Mouse (Mus musculus): Measurements from ENCODE around the gene Cactin. TPM values are rescaled to one million over a fixed set of nuclear protein-coding genes. Genes with fewer than 3 reads are reported as not detected.

Gene Cactin
- total RNA-seq, 2 experiments from 2014 or later, result 15.6 to 17.8 TPM

DNA sequence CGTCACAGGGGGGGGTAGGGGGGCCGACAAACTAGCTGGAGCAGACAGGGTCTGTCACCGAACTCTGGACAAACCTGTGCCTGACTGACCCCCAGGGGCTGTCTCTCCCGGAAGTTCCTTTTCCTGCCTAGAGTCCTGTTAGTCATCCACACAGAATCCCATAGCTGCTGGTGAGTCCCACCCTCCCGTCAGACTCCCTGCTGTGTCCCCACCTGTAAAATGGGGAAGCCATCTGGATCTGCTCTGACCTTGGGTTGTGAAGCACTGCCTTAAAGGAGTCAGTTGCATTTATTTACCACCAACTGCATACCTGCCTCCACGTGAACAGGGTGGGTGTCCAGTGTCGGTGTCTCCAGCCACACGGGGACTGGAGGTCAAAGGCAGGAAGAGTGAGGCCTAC lies 26.5 kb upstream of the Cactin start:
- intact Hi-C loops (cut with DNase I), result no loop called here

DNA sequence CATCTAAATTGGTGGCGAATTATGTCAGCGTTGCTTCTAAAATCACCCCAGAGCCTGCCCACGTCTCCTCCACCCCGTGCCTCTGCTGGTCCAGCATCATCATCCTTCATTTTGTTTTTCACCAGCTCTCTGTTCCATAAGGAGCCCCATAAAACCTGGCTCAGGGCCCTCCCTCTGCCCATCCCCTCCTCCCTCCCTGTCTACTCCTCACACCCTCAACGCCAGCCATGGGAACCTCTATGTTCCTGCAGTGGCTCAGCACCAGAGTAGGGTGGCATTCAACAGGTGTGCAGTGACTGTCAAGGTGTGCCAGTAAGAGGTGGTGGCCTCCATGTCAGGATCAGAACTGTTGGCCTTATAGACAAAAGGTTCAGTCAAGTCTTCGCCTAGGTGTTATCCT lies 25.7 kb upstream of the Cactin start:
- no peak for DNase-seq
- intact Hi-C loops (cut with DNase I), result no loop called here

More for the DNA sequence above, 26.5 kb upstream of the Cactin start:
- DNase-seq, result no peak

DNA sequence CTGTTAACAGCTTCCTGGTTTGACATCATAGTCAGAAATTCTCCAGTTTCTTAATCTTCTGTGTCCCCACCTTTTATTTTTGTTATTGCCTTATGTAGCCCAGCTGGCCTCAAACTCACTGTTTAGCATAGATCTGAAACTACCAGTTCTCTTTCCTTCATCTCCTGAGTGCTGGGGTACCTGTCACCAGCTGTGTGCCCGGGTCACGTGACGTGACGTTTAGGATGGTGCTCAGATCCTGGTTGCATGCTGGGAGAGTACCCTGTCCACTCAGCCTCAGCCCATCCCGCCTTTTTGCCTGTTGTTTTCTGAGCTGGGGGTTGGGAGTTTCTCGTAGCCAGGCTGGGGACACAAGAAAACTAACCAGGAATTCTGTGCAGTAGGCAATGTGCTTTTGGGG lies 23.7 kb upstream of the Cactin start:
- no peak for DNase-seq
- intact Hi-C loops (cut with DNase I), result no loop called here

DNA sequence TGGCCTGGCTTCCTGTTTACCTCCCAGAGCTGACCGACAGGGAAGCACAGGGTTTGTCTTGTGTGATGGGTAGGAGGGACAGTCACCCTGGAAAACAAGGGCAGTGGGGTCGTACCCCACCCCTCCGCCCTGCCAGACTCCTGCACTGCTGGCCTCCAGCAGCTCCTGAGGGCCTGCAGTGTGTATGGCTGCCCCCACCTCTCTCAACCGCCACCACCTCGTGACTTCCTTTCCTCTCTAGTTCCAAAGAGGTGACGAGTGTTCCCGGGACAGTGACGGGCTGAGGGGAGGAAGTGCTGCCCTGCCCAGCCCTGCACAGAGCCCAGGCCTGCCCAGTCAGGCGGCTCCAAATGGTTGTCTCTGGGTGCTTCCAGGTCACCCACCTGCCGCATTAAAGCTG lies 23.1 kb upstream of the Cactin start:
- DNase-seq, result peak; percentile 58 to 60

DNA sequence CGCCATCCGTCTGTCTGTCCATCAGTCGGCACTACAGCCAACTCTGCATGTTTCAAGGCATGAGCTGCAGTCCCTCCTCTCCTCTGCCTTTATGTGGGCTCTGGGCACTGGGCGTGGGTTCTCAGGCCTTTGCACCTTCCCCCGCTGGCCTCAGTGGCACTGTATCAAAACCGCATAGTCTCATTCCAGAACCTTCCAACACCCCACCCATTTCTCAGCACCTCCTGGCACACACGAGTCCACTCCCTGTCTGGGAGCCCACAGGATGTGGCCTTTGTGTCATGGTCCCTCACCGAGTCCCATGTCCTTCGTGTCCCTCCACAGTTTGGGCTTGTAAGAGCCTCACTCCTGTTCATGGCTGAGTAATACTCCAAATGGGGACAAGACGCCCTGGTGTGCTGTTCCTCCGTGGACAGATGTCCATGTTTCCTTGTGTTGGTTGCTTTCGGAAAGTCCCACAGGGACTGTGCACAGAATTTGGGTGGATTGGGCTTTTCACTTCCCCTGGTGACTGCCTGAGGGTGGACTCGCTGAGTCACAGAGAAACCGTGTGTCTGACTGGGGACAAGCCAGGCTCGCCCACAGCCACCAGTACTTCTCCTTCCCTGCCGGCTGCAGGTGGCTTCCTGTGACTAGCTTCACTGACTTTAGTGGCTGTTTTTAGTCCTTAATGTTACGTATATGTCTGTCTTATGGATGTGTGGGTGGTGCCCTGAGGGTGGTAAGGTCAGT lies 22.4 kb upstream of the Cactin start:
- intact Hi-C loops (cut with DNase I), result no loop called here
- DNase-seq, result no peak

More for the DNA sequence above, 23.1 kb upstream of the Cactin start:
- intact Hi-C loops (cut with DNase I), result no loop called here

DNA sequence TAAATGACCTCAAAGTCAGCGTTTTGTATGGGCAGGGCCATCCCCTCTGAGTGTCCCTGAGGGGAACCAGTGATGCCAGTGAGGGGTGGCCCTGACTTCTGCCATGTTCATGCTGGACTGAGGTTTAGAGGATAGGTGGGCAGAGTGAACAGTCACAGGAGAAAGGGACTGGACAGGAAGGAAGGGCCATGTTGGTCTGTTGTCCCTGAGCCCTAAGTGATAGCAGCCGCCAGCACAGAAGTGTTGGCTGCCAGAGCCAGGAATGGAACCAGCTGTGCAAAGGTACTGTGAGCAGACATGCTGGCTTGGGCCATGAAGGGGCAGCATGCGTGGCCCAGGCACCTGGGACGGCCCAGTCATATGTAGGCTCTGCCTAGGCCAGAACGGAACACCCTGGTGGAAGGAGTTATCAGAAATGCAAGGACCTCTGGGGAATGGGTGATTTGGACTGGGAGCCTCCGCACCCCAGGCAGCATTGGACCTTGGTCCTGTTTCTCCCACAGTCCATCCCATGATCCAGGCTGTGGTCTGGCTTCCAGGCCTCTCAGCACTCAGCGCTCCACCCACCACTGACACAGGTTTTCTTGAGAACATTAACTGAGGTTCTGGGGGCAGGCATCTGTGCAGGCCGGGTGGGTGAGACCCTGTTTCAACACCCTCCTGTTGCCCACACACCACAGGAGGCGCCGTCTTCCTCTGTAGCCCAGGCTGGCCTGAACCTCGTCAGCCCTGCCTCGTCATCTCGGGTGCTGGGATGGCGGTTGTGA lies 21.1 kb upstream of the Cactin start:
- intact Hi-C loops (cut with DNase I), result no loop called here

DNA sequence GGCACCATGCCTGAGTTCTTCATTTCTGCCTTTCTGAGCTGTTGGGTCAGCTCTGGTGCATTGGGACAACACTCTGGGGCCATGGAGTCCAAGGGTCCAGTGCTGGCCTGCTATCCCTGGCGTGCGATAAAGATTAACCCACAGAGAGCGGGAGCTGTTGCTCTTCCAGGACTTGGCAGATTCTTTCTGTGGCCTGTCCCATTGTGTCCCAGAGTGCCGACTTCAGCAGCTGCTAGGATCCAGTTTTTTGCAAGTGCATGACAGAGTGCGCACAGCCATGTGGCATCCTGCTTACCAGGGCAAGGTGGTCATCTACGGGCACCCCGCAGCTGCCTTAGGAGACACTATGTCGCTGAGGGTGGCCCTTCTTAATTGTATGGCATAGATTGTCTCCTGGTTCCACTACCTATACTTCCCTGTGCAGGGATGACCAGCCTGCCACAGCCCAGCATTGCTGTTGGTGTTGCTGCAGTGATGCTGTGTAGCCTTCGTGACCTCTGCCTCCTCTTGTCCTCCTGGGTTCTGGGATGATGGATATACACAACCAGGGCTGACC lies 20.5 kb upstream of the Cactin start:
- intact Hi-C loops (cut with DNase I), result no loop called here
- DNase-seq, result no peak

More for the DNA sequence above, 21.1 kb upstream of the Cactin start:
- no peak for DNase-seq

DNA sequence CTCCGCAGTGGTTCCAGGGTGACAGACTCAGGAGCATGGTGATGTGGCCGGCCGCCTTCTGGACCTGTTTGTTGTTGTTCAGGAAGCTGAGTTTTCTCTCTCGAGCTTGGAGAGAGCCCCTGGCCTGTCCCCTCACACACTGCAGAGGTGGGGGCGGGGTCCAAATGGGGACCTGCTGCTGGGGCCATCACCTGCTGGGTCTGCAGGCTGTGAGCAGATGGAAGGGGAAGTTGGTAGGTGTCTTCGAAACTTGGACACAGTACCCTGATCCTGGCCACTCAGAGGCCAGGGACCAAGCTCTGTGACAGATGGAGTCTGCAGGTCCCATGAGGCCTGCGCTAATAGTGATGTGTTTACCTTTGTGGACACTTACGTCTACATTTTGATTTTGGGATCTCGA lies 19.6 kb upstream of the Cactin start:
- DNase-seq, result no peak
- intact Hi-C loops (cut with DNase I), result no loop called here

DNA sequence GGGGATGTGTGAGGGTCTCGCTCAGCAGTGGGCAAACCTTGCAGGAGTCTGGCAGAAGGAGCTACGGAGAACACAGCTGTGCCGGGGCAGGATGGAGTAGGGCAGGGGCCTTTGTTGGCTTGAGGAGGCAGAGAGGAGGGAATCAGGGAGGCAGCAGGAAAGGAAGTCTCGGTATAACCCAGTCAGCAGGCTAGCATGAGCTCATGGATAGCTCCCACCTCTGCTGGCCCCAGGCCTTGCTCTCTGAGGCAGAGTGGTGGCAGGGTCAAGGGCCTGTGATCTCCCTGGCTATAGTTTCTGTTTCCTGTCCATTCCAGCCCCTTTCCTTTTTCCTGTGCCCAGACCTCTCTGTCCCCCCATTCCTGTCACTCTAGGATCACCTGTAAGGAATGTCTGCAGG lies 18.6 kb upstream of the Cactin start:
- no peak for DNase-seq
- intact Hi-C loops (cut with DNase I), result no loop called here

DNA sequence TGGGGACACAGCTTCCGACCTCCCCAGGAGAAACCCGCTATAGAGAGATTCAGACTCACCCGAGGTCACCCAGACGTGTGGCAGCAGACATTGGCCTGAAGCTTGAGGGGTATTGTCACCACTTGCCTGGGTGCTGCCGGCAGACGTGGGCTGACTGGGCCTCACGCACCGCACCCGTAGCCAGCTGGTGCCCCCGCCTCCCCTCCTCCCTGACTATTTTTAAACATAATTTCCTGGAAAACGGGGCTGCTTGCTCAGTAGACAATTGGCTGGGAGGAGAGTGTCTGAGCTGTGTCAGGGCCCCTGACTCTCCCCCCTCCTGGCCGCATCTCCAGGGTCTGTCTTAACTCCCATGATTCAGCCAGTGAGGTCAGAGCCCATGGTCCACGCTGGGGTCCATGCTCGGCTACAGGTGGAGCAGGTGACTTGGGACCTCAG lies 18.1 kb upstream of the Cactin start:
- peak in 1 of 2 experiments; percentile 50 for DNase-seq
- intact Hi-C loops (cut with DNase I), result no loop called here

DNA sequence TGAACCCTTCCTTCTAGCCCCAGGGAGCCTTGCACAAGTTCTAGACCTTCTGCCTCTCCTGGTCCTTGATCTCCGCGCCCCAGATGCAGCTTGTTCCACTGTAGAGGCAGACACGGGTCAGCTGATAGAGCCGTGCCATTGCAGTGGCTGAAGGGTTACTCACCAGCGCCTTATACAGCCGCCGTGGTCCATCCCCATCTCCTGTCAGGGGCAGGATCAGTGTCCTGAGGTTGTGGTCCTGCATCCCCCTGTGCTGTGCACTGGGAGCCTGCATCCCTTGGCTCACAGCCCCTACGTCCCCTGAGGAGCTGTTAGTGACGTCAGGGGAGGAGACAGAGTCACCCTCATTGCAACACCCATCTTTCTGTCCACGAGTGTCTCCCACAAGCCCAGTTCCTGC lies 17.6 kb upstream of the Cactin start:
- intact Hi-C loops (cut with DNase I), result no loop called here
- DNase-seq, result no peak

DNA sequence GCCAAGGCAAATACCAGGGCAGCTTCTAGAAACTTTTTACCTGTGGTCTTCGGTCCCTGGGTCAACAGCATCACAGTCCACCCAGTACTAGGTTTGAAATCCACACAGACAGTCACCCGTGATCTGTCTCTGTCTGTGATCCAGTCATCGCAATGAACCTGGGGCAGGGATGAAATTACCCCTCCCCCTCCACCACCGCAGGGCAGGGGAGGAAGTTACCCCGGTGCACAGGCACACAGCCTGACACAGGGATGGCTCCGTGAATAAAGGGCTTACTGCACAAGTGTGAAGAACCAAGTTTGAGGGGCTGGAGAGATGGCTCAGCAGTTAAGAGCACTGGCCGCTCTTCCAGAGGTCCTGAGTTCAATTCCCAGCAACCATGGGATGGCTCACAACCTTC lies 17.1 kb upstream of the Cactin start:
- no peak for DNase-seq
- intact Hi-C loops (cut with DNase I), result no loop called here

DNA sequence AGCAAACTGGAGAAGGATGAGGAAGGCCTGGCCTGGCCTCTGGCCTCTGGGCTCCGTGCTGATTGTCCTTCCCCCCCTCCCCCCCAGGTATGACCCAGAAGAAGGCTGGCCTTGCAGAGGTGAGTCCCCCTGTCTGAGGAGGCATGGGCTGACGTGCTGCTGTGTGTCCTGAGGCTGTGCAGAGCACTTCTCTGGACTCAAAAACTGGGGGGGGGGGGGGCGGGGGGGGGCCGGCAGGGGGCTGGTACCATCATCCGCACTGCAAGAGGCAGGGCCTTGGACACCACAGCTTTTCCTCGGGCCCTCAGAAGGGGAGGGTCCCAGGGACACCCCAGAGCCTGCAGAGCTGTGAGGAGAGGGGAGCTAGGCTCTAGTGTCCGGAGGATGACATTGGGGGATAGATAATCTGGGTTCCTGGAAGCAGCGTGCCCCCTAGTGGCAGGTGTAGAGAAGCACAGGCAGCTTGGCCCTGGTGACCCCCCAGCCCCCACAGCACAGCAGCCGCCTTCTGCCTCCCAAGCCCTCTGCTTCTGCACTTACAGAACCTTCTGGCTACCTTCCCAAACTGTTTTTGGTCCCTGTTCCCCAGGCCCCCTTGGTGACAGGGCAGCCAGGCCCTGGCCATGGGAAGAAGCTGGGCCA lies 16.2 kb upstream of the Cactin start:
- DNase-seq, result peak; percentile 67 to 77
- intact Hi-C loops (cut with DNase I), result loop anchor here (1.0 kb wide), 1 partner anchor 15 kb away; no protein-coding TSS in a partner anchor

DNA sequence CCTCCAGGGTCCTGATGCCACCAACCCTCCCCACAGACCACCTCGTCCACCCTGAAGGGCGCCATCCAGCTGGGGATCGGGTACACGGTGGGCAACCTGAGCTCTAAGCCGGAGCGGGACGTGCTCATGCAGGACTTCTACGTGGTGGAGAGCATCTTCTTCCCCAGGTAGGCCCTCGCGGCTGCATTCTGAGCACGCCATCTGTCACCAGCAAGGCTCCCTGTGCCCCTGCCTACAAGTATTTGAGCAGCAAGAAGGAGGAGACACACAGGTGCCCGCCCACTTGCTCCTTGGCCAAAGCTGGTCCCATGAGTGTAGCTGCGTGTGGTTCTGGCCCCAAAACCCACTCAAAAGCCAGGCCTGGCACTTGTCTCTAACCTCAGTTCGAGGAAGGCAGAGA lies 15.2 kb upstream of the Cactin start:
- intact Hi-C loops (cut with DNase I), result loop anchor here (1.0 kb wide), 1 partner anchor 16 kb away; no protein-coding TSS in a partner anchor
- no peak for DNase-seq

DNA sequence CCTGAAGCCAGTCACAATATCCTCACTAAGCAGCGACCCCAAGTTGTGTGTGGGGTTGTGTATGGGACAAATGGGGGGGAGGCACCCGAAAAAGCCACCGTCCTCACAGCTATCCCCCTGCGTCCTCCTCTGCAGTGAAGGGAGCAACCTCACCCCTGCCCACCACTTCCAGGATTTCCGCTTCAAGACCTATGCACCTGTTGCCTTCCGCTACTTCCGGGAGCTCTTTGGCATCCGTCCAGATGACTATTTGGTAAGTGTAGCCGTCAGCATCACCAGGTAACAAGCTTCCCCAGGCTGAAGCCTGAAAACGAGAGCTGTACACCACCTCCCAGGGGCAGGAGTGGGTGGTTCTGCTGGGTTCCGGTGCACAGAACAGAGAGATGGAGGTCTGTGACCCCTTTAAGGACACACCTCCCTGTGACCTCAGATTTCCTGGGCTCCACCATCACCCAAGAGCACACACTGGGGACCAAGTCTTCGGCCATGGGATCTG lies 14.7 kb upstream of the Cactin start:
- intact Hi-C loops (cut with DNase I), result no loop called here
- no peak for DNase-seq

DNA sequence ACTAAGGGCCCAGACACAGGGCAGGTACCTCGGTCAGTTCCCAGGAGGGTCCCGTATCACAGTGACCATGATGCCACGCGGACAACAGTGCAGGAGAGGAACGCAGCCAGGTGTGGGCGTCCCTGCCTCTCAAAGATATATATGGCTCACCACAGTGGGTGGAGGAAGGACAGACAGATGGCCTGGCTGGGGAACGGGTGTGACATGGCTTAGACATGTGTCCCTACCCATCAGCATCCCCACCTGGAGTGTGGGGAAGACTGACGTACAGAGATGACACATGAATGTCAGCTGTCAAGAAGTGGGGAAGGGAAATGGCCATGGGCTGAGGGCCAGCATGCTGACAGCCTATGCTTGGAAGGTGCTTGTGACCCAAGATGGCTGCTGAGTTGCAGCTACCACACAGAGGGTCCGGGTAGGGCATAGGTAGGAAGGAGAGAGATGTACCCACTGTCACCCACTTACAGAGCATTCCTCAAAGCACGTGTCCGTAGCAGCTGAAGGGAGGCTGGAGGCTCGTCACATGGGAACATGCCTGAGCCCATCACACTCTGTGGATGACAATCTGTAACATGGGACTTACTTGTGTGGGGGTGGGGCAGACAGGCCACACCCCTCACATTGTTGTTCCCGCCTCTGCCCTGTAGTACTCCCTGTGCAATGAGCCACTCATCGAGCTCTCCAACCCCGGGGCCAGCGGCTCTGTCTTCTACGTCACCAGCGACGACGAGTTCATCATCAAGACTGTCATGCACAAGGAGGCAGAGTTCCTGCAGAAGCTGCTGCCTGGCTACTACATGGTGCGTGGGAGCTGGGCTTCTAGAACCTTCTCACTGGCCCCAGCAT lies 13.8 kb upstream of the Cactin start:
- intact Hi-C loops (cut with DNase I), result no loop called here
- no peak for DNase-seq

DNA sequence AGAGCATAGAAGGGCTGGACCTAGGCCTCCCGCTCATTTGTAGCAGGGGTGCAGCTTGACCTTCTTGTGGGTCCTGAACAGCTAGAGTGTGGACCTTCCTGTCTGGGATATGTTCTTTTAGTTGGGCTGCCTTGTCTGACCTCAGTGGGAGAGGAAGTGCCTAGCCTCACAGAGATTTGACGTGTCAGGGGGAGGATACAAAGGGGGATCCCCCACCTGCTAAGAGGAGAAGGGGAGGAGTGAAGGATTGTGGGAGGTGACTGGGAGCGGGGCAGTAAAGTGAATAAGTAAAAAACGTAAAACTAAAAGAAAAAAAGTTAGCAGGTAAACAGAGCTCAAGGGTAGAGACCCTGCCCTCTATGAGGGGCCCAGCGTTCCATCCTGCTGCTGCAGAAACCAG lies 11.3 kb upstream of the Cactin start:
- DNase-seq, result no peak
- intact Hi-C loops (cut with DNase I), result no loop called here

DNA sequence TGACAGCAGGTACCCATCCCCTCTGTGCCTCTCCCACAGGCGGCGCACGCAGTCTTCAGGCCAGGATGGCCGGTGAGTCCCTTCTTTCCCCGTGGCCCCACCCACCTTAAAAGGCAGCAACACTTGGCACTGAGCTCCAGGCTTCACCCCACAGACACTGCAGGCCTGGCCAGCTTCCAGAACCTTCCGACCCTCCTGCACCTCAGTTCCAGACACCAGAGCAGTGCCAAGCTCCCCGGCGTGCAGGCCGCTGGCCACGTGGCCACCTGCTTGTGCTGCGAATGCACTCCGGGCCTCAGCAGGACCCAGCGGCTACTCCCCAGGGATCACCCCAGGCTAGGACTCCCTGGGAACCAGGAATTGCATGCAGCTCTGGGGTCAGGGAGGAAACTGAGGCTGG lies 7.3 kb upstream of the Cactin start:
- DNase-seq, result no peak
- intact Hi-C loops (cut with DNase I), result no loop called here

DNA sequence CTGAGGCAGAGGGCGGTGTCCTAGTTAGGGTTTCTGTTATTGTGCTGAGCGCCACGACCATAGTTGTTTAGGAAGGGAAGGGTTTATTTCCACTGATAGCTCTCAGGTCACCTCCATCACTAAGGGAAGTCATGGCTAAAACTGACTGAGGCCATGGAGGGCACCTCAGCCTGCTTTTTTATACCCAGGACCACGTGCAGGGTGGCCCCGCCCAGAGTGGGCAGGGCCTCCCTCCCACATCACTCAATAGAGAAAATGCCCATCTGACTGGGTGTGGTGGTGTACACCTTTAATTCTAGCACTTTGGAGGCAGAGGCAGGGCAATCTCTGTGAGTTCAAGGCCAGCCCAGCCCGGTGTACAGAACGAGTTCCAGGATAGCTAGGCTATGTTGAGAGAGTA lies 6.7 kb upstream of the Cactin start:
- intact Hi-C loops (cut with DNase I), result no loop called here
- DNase-seq, result no peak

DNA sequence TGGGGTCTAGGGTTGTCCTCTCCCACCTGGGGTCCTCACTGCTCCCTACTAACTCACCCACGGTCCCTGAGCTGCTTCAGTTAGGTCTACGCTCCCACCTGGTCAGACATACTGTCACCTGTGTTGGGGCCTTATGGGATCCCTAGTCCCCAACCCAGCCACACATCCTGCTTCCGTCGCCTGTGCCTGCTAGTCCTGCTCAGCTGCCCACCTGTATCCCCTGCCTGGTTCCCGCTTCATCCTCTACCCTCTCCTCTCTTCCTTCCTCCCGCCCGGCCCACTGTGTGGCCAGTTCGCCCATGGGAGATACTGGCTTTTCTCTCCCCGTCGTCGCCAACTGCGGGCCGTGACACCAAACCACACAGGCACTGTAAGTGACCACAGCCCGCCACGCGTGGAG lies 5.3 kb upstream of the Cactin start:
- no peak for DNase-seq
- intact Hi-C loops (cut with DNase I), result no loop called here

Data from heart, postnatal 14 days (tissue).